Comparison of ENCODE assay signal across 15 mouse cellular contexts in the genomic region with DNA sequence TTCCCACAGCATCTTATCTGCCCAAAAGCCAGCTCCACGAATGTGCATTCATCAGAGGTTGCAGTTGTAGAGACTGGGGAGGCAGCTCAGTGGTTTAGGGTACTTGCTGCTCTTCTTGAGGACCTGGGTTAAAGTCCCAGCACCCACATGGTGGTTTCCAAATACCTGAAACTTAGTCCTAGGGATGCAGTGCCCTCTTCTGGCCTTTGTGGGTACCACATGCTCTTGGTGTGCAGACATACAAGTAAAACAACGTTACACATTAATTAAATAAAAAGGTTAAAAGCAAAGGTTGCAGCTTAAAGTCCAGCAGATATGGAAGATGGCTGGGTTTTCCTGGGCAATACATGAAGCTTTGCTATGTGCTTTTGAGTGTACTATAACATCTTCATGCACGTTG. TPM values are rescaled to one million over a fixed set of nuclear protein-coding genes. Genes with fewer than 3 reads are reported as not detected.
DNase-seq lines count a peak whose midpoint lies in the region; ATAC-seq and TF ChIP-seq lines count a peak whose summit lies in the region.
"Had no signal": no experiment of that assay in that cellular context is flagged by ENCODE, and none has a peak within 500 bp of the region (broad histone marks: within the 10 kb centered on the region; RNA-seq: fewer than 3 reads in every experiment).

No protein-coding gene starts in this region.

- H3K4me1 ChIP-seq in hindbrain, postnatal 0 days (ENCODE audit: insufficient read depth, low read length), result no peaks in the 10 kb centered on the region
- no peaks in the 10 kb centered on the region for H3K4me1 ChIP-seq in hindbrain, embryonic 11.5 days (replicated peaks; ENCODE audit: control insufficient read depth, insufficient read depth, low read length)
- no peaks in the 10 kb centered on the region for H3K4me1 ChIP-seq in lung, postnatal 0 days (ENCODE audit: insufficient read depth, low read depth, low read length)
- no peaks in the 10 kb centered on the region for H3K4me1 ChIP-seq in lung, adult 2 months (ENCODE audit: control insufficient read depth, insufficient read depth, low read length)
- no peaks in the 10 kb centered on the region for H3K4me1 ChIP-seq in ES-Bruce4 (ENCODE audit: control insufficient read depth, insufficient read depth, low read length)
- no peaks in the 10 kb centered on the region for H3K4me1 ChIP-seq in small intestine, adult 2 months (ENCODE audit: control insufficient read depth, insufficient read depth, insufficient read length, low read length)
- H3K4me1 ChIP-seq: heart, embryonic 10.5 days; limb, embryonic 10.5 days had no signal

- no peak overlapping the region for H3K4me3 ChIP-seq in hindbrain, postnatal 0 days (ENCODE audit: low read length)
- H3K4me3 ChIP-seq in hindbrain, embryonic 11.5 days (ENCODE audit: low read depth, low read length), result no peak overlapping the region
- no peak overlapping the region for H3K4me3 ChIP-seq in lung, postnatal 0 days (ENCODE audit: low read depth, low read length)
- no peak overlapping the region for H3K4me3 ChIP-seq in lung, adult 2 months (replicated peaks; ENCODE audit: extremely low read depth, low read depth, low read length)
- H3K4me3 ChIP-seq in ES-Bruce4 (ENCODE audit: low read depth, low read length), result no peak overlapping the region
- no peak overlapping the region for H3K4me3 ChIP-seq in small intestine, adult 2 months (ENCODE audit: low read depth, low read length)
- H3K4me3 ChIP-seq: heart, embryonic 10.5 days; limb, embryonic 10.5 days had no signal

- no peak for ATAC-seq in hindbrain, postnatal 0 days
- no peak for ATAC-seq in hindbrain, embryonic 11.5 days (ENCODE audit: low FRiP score)
- no peak for ATAC-seq in lung, postnatal 0 days
- ATAC-seq: intestine, embryonic 16.5 days had no signal

- H3K9me3 ChIP-seq in hindbrain, postnatal 0 days (ENCODE audit: low read length), result no peaks in the 10 kb centered on the region
- H3K9me3 ChIP-seq in hindbrain, embryonic 11.5 days (ENCODE audit: control insufficient read depth, low read length), result no peaks in the 10 kb centered on the region
- no peaks in the 10 kb centered on the region for H3K9me3 ChIP-seq in lung, postnatal 0 days (ENCODE audit: low read length)
- H3K9me3 ChIP-seq in ES-Bruce4 (replicated peaks; ENCODE audit: control insufficient read depth, insufficient read depth, low read length, poor library complexity, severe bottlenecking), result no peaks in the 10 kb centered on the region
- H3K9me3 ChIP-seq: heart, embryonic 10.5 days; limb, embryonic 10.5 days had no signal

- H3K36me3 ChIP-seq in hindbrain, postnatal 0 days (ENCODE audit: insufficient read depth, low read length), result peaks cover 53% of the 10 kb centered on the region
- H3K36me3 ChIP-seq in hindbrain, embryonic 11.5 days (ENCODE audit: control insufficient read depth, insufficient read depth, low read length), result peaks cover 15% of the 10 kb centered on the region
- peaks cover 33% of the 10 kb centered on the region for H3K36me3 ChIP-seq in lung, postnatal 0 days (ENCODE audit: insufficient read depth, low read length)
- H3K36me3 ChIP-seq in ES-Bruce4 (ENCODE audit: control insufficient read depth, insufficient read depth, low read length, poor library complexity, severe bottlenecking), result peaks cover 40% of the 10 kb centered on the region
- peaks cover 37% of the 10 kb centered on the region for H3K36me3 ChIP-seq in small intestine, adult 2 months (ENCODE audit: control insufficient read depth, insufficient read depth, low read length)

- 95% methylated on average over 3 of the region's 3 CpGs for WGBS in hindbrain, postnatal 0 days
- WGBS in hindbrain, embryonic 11.5 days, result 96% methylated on average over 3 of the region's 3 CpGs
- WGBS in lung, postnatal 0 days, result 96% methylated on average over 3 of the region's 3 CpGs
- 95% methylated on average over 3 of the region's 3 CpGs for WGBS in lung, adult 2 months
- WGBS in small intestine, adult 2 months, result 90% methylated on average over 3 of the region's 3 CpGs

- H3K27ac ChIP-seq in hindbrain, postnatal 0 days, result no peak overlapping the region
- H3K27ac ChIP-seq in hindbrain, embryonic 11.5 days (ENCODE audit: low read depth, low read length), result no peak overlapping the region
- no peak overlapping the region for H3K27ac ChIP-seq in lung, postnatal 0 days (ENCODE audit: low read length)
- no peak overlapping the region for H3K27ac ChIP-seq in ES-Bruce4 (ENCODE audit: insufficient read depth, low read length)
- no peak overlapping the region for H3K27ac ChIP-seq in small intestine, adult 2 months (ENCODE audit: insufficient read depth, low read depth, low read length)
- H3K27ac ChIP-seq: heart, embryonic 10.5 days; limb, embryonic 10.5 days had no signal

- TF ChIP-seq POLR2A in lung, adult 2 months (IDR thresholded peaks at IDR 0.05; ENCODE audit: borderline replicate concordance, extremely low read depth, low read depth, low read length), result no peak
- no peak for TF ChIP-seq POLR2A in ES-Bruce4 (IDR thresholded peaks at IDR 0.05; ENCODE audit: insufficient read depth, low read length)
- TF ChIP-seq POLR2A in small intestine, adult 2 months (IDR thresholded peaks at IDR 0.05; ENCODE audit: low read depth, low read length), result no peak

- DNase-seq in hindbrain, postnatal 0 days (ENCODE audit: low spot score), result no peak
- DNase-seq in hindbrain, embryonic 11.5 days (ENCODE audit: low spot score), result no peak
- DNase-seq in lung, postnatal 0 days (ENCODE audit: low spot score), result no peak
- no peak for DNase-seq in lung, adult 2 months
- DNase-seq in left cerebral cortex, postnatal 14 days (ENCODE audit: low spot score in 2 of 2), result no peak
- DNase-seq: cerebellum, adult 9-10 months; embryo, embryonic 11 days; heart, postnatal 4 days; lung, adult 18-20 months had no signal

- H3K27me3 ChIP-seq in hindbrain, postnatal 0 days (ENCODE audit: insufficient read depth, low read length), result no peaks in the 10 kb centered on the region
- no peaks in the 10 kb centered on the region for H3K27me3 ChIP-seq in hindbrain, embryonic 11.5 days (ENCODE audit: control insufficient read depth, insufficient read depth, low read length)
- no peaks in the 10 kb centered on the region for H3K27me3 ChIP-seq in lung, postnatal 0 days (replicated peaks; ENCODE audit: insufficient read depth, low read length)
- H3K27me3 ChIP-seq in ES-Bruce4 (ENCODE audit: control insufficient read depth, insufficient read depth, low read length, poor library complexity, severe bottlenecking), result no peaks in the 10 kb centered on the region
- no peaks in the 10 kb centered on the region for H3K27me3 ChIP-seq in small intestine, adult 2 months (ENCODE audit: control insufficient read depth, insufficient read depth, low read length)

- peak; percentile 25; the same call in 1 of the 2 replicates for TF ChIP-seq CTCF in hindbrain, postnatal 0 days (IDR thresholded peaks at IDR 0.05; ENCODE audit: low read depth)
- TF ChIP-seq CTCF in lung, postnatal 0 days (IDR thresholded peaks at IDR 0.05), result 0 out of 2 replicates have a peak, but pooled peaks have one; percentile 17
- TF ChIP-seq CTCF in lung, adult 2 months (IDR thresholded peaks at IDR 0.05; ENCODE audit: insufficient read depth, low read length), result no peak
- peak; percentile 17 for TF ChIP-seq CTCF in ES-Bruce4 (IDR thresholded peaks at IDR 0.05; ENCODE audit: low read depth, low read length)
- TF ChIP-seq CTCF in small intestine, adult 2 months (IDR thresholded peaks at IDR 0.05; ENCODE audit: extremely low read depth, insufficient read length, insufficient replicate concordance, low read depth, low read length), result peak; percentile 21; the same call in 1 of the 2 replicates

- intact Hi-C loops in left cerebral cortex, postnatal 14 days (cut with DNase I), result no loop called here

- H3K9ac ChIP-seq in hindbrain, postnatal 0 days (replicated peaks; ENCODE audit: low read length), result no peak overlapping the region
- H3K9ac ChIP-seq in hindbrain, embryonic 11.5 days (ENCODE audit: low read depth, low read length), result no peak overlapping the region
- no peak overlapping the region for H3K9ac ChIP-seq in lung, postnatal 0 days (replicated peaks; ENCODE audit: low read depth)
- no peak overlapping the region for H3K9ac ChIP-seq in ES-Bruce4 (ENCODE audit: low read depth, poor library complexity, severe bottlenecking)

- TF ChIP-seq EP300 in lung, postnatal 0 days (IDR thresholded peaks at IDR 0.05), result no peak
- TF ChIP-seq EP300 in ES-Bruce4 (IDR thresholded peaks at IDR 0.05; ENCODE audit: insufficient read depth, low read depth, low read length), result no peak

- H3K4me2 ChIP-seq in hindbrain, postnatal 0 days (ENCODE audit: low read depth, low read length), result no peak overlapping the region
- no peak overlapping the region for H3K4me2 ChIP-seq in hindbrain, embryonic 11.5 days (replicated peaks; ENCODE audit: low read depth, low read length)
- no peak overlapping the region for H3K4me2 ChIP-seq in lung, postnatal 0 days (replicated peaks; ENCODE audit: low read depth, low read length)
- H3K4me2 ChIP-seq: midbrain, embryonic 11.5 days had no signal

RNA-seq across cellular contexts. Expression of a gene that starts 9.8 kb away (rescaled TPM):
- 9.5 and 9.8 TPM in 2 replicates for total RNA-seq in hindbrain, postnatal 0 days (2014; rRNA removed)
- 5.2 and 6.5 TPM in 2 replicates for polyA plus RNA-seq in hindbrain, postnatal 0 days (2015; fragmentation: Nextera tagmentation; extraction: Ambion mirVana)
- polyA plus RNA-seq in hindbrain, embryonic 11.5 days (2014; fragmentation: Nextera tagmentation; extraction: Ambion mirVana), result 12.8 and 13.6 TPM in 2 replicates
- 2.5 and 3.2 TPM in 2 replicates for polyA plus RNA-seq in lung, postnatal 0 days (2015; fragmentation: Nextera tagmentation; extraction: Ambion mirVana)
- 2.0 and 2.4 TPM in 2 replicates for polyA plus RNA-seq in lung, adult 2 months (2012; rRNA removed)
- 27.8 and 31.6 TPM in 2 replicates for polyA plus RNA-seq in ES-Bruce4 (2011; ENCODE audit: insufficient read depth, insufficient read length, low read depth, missing spikeins)
- 0.72 and 1.0 TPM in 2 replicates for polyA plus RNA-seq in small intestine, adult 2 months (2012; rRNA removed)
- 10 to 100 TPM in 1 of 2 experiments, 1 to 10 TPM in 1; 8.9 to 12.1 TPM for total RNA-seq in left cerebral cortex, postnatal 14 days (2021)

RNA-seq across cellular contexts. Expression of a gene that starts 32.5 kb away (rescaled TPM):
- total RNA-seq in hindbrain, postnatal 0 days (2014; rRNA removed), result 4.3 and 5.2 TPM in 2 replicates
- polyA plus RNA-seq in hindbrain, postnatal 0 days (2015; fragmentation: Nextera tagmentation; extraction: Ambion mirVana), result 31.9 and 36.4 TPM in 2 replicates
- 68.1 and 69.5 TPM in 2 replicates for polyA plus RNA-seq in hindbrain, embryonic 11.5 days (2014; fragmentation: Nextera tagmentation; extraction: Ambion mirVana)
- 13.6 and 15.8 TPM in 2 replicates for polyA plus RNA-seq in lung, postnatal 0 days (2015; fragmentation: Nextera tagmentation; extraction: Ambion mirVana)
- polyA plus RNA-seq in lung, adult 2 months (2012; rRNA removed), result 2.0 and 2.8 TPM in 2 replicates
- 20.9 and 26.3 TPM in 2 replicates for polyA plus RNA-seq in ES-Bruce4 (2011; ENCODE audit: insufficient read depth, insufficient read length, low read depth, missing spikeins)
- polyA plus RNA-seq in small intestine, adult 2 months (2012; rRNA removed), result 1.3 and 1.5 TPM in 2 replicates
- total RNA-seq in left cerebral cortex, postnatal 14 days (2021), result 10 to 100 TPM; 28.0 to 32.2 TPM
